Mouse (Mus musculus) neural tube, embryonic 15.5 days (tissue): ENCODE data around the gene Tnni2. TPM values are rescaled to one million over a fixed set of nuclear protein-coding genes. Genes with fewer than 3 reads are reported as not detected.

ENCODE experiments used
- ATAC-seq: fragments of 200-750 bp; cut with Nextera tagmentation; 2 replicates; pipeline ENCODE4 v1.8.0; 2017; ENCODE audit warnings: mild to moderate bottlenecking, moderate TSS enrichment, moderate library complexity; ENCODE audit not compliant: low FRiP score
- H3K27ac ChIP-seq: fragments of 300-500 bp; sonication (generic); replicated peaks from 2 replicates; pipeline ENCODE4 v1.5.1; 2015; ENCODE audit warnings: mild to moderate bottlenecking, inconsistent platforms
- H3K27me3 ChIP-seq: fragments of 300-500 bp; sonication (generic); replicated peaks from 2 replicates; pipeline ENCODE4 v1.6.1; 2015; ENCODE audit warnings: inconsistent platforms
- H3K36me3 ChIP-seq: fragments of 300-500 bp; sonication (generic); 2 replicates; pipeline ENCODE4 v1.6.1; 2015; ENCODE audit warnings: inconsistent platforms
- H3K4me1 ChIP-seq: fragments of 300-500 bp; sonication (generic); 2 replicates; pipeline ENCODE4 v1.6.1; 2015; ENCODE audit warnings: inconsistent platforms
- H3K4me2 ChIP-seq: fragments of 300-500 bp; sonication (generic); 2 replicates; pipeline ENCODE4 v1.6.1; 2015; ENCODE audit warnings: inconsistent platforms, mild to moderate bottlenecking, moderate library complexity
- H3K4me3 ChIP-seq: fragments of 300-500 bp; sonication (generic); replicated peaks from 2 replicates; pipeline ENCODE4 v1.5.1; 2015; ENCODE audit warnings: mild to moderate bottlenecking, inconsistent platforms
- H3K9ac ChIP-seq: fragments of 300-500 bp; sonication (generic); replicated peaks from 2 replicates; pipeline ENCODE4 v1.6.1; 2015; ENCODE audit warnings: mild to moderate bottlenecking, inconsistent platforms
- H3K9me3 ChIP-seq: fragments of 300-500 bp; sonication (generic); replicated peaks from 2 replicates; pipeline ENCODE4 v1.6.1; 2016; ENCODE audit warnings: inconsistent platforms
- WGBS: fragments of 180-500 bp; shearing (Covaris S2); methylation state at CpG from one replicate; pipeline ENCODE4 v1.1.7; 2015; ENCODE audit warnings: mixed read lengths; 5-methylcytosine and 5-hydroxymethylcytosine counted together
- polyA plus RNA-seq: library from polyadenylated mRNA; unstranded; fragments of >200 nt; fragmentation: Nextera tagmentation; extraction: Ambion mirVana; gene quantifications from 2 replicates; pipeline ENCODE4 v1.2.1, GENCODE M21; 2015

The Tnni2 gene
- polyA plus RNA-seq, 1 experiment from 2014 or later: 24.8 TPM

DNA sequence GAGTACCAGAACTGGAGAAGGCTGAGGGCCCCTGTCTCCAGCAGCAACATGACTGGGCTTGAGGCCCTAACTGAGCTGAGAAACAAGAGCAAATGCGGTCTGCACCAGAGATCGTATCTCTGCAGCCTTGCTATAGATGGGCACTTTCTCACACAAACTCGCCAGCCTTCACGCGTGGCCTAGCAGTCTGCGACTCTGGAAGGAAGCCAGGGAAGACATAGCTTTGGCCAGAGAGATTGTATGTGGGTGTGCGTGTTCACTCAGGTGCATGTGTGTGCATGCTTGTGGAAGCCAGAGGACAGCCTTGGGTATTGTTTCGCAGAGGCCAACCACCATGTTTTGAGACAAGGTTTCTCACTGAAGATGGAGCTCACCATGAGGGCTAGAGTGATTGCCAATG, 32.9 kb upstream of the Tnni2 start:
- Histone ChIP-seq H3K9me3 (no peaks in the 10 kb centered on the region), H3K27ac (no peak overlapping the region), H3K4me3 (no peak overlapping the region), H3K4me1 (no peaks in the 10 kb centered on the region), H3K4me2 (no peak overlapping the region), H3K36me3 (no peaks in the 10 kb centered on the region), H3K27me3 (no peaks in the 10 kb centered on the region), H3K9ac (no peak overlapping the region)
- no peak for ATAC-seq
- 95% methylated on average over 8 of the region's 8 CpGs for WGBS

DNA sequence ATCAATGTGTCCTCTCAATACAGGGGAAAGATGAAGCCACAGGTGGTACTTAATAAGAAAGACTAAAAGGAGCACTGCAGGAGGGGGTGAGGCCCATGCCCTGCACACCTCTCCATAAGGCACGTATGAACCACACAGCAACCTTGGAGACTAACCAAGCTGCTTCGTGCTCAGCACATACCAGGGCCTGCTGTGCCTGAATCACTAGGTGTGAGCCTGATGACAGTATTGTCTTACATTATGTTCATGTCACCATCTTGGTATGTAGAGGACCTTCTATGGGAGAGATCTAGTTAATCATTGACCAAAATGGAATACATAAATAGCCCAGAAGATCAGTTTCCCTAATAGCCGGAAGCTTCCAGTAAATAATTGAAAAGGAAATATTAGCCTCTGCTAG, 32.0 kb upstream of the Tnni2 start:
- H3K27me3 ChIP-seq: no peaks in the 10 kb centered on the region
- H3K27ac ChIP-seq: no peak overlapping the region
- WGBS: 89% methylated on average over 3 of the region's 3 CpGs
- no peak overlapping the region for H3K9ac ChIP-seq
- no peak for ATAC-seq
- no peak overlapping the region for H3K4me3 ChIP-seq
- no peaks in the 10 kb centered on the region for H3K9me3 ChIP-seq
- no peaks in the 10 kb centered on the region for H3K36me3 ChIP-seq
- no peaks in the 10 kb centered on the region for H3K4me1 ChIP-seq
- no peak overlapping the region for H3K4me2 ChIP-seq

DNA sequence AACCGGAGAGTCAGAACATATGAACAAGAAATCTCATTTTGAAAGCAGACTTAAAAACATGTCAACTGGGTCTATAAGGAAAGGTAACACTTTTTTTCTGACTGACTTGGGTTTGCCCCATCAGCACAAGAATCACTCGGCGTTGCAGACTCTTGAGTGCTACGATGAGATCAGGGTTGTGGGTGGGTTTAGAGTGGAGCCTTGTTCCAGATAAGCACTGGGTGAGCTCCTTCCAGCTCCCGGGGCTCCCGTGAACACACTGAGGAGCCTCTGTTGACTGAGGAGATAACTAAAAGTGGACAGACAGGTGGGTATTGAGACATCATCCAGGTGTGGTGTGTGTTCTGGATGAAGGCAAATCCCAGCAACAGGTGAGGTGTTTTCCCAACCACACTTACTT, 28.3 kb upstream of the Tnni2 start:
- Histone ChIP-seq H3K4me2 (no peak overlapping the region), H3K4me3 (no peak overlapping the region), H3K9me3 (no peaks in the 10 kb centered on the region), H3K27ac (no peak overlapping the region), H3K27me3 (no peaks in the 10 kb centered on the region), H3K9ac (no peak overlapping the region), H3K4me1 (no peaks in the 10 kb centered on the region), H3K36me3 (no peaks in the 10 kb centered on the region)
- WGBS: 97% methylated on average over 6 of the region's 6 CpGs
- no peak for ATAC-seq

DNA sequence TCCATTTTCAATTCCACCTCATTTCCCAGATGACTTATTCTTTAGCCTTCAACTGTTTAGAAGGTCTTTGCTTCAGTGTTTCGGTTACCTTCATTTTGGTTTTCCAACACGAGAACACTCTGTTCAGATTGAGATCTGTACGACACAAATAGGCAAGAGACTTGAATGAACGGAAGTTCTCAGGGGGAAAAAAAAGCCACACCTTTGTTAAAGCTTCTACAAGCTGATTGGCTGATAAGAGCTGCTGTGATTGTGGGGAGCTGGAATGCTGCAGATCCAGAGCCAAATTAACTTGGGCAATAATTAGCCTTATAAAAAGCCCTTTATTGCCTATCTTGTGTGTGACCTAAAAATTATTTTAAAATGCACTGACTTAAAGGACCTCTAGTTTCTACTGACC, 26.3 kb upstream of the Tnni2 start:
- Histone ChIP-seq H3K4me2 (no peak overlapping the region), H3K36me3 (no peaks in the 10 kb centered on the region), H3K27me3 (no peaks in the 10 kb centered on the region), H3K4me1 (no peaks in the 10 kb centered on the region), H3K9ac (no peak overlapping the region), H3K9me3 (no peaks in the 10 kb centered on the region), H3K4me3 (no peak overlapping the region), H3K27ac (no peak overlapping the region)
- no peak for ATAC-seq
- 73% methylated on average over 4 of the region's 4 CpGs for WGBS

DNA sequence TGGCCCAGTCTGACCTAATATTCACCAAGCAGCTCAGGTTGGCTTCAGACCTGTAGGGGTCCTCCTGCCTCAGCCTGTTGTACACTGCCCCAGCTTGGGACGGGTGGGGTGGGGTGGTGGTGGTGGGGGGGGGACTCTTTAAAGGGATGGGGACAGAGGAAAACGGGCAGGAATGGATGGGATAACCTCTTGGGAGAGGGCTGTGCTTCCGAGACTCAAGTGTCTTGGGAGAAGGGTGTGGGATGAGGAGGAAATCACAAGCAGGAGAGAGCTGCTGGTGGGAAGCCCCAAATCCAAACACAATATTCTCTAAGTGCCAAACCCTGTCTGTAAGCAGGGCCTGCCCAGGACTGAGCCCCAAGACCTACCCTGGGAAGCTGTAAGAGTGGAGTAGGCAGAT, 25.4 kb upstream of the Tnni2 start:
- H3K9me3 ChIP-seq: no peaks in the 10 kb centered on the region
- WGBS: 82% methylated on average over 3 of the region's 3 CpGs
- no peaks in the 10 kb centered on the region for H3K27me3 ChIP-seq
- H3K4me1 ChIP-seq: no peaks in the 10 kb centered on the region
- no peak overlapping the region for H3K27ac ChIP-seq
- H3K36me3 ChIP-seq: no peaks in the 10 kb centered on the region
- no peak overlapping the region for H3K4me3 ChIP-seq
- no peak overlapping the region for H3K4me2 ChIP-seq
- ATAC-seq: no peak
- H3K9ac ChIP-seq: no peak overlapping the region

DNA sequence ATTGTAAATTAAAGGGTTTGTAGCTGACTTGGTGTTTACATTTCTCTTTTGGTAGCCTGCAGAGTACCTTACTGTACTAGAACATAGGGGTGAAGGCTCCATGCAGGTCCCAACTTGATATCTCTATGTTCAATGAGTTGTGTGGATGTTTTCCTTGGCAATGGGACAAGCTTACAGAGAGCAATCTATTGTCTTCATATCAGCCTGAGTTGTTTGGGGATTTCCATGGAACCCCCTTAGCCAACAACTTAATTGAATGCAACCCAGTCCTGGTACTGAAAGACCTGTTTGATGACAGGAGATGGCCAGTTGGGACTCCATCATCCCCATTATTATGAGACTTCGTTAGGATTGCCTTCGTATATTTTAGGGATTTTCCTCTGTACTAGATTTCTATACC, 23.6 kb upstream of the Tnni2 start:
- 92% methylated on average over 2 of the region's 2 CpGs for WGBS
- no peak overlapping the region for H3K27ac ChIP-seq

DNA sequence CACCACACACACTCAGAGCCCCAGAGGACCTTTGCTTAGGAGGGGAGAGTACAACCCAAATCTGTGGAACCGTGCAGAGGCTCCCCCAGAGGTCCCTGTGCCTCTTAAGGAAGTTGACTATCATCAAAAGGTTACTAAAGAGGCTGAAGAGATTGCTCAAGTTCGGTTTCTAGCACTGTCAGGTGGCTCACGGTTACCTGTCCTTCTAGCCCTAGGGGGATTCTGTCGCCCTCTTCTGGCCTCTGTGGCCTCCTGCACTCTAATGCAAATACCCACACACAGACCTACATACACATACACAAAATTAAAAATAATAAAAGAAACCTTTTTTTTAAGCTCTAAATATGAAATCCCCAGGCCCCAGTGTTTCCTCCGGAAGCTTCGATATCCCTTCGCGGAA, 22.9 kb upstream of the Tnni2 start:
- no peak overlapping the region for H3K4me3 ChIP-seq
- ATAC-seq: no peak
- no peak overlapping the region for H3K27ac ChIP-seq
- H3K4me1 ChIP-seq: no peaks in the 10 kb centered on the region
- H3K4me2 ChIP-seq: no peak overlapping the region
- WGBS: 92% methylated on average over 8 of the region's 8 CpGs
- no peaks in the 10 kb centered on the region for H3K9me3 ChIP-seq
- H3K9ac ChIP-seq: no peak overlapping the region
- H3K27me3 ChIP-seq: no peaks in the 10 kb centered on the region
- H3K36me3 ChIP-seq: no peaks in the 10 kb centered on the region

More for the DNA sequence above, 23.6 kb upstream of the Tnni2 start:
- Histone ChIP-seq H3K9ac (no peak overlapping the region), H3K4me3 (no peak overlapping the region), H3K27me3 (no peaks in the 10 kb centered on the region), H3K4me1 (no peaks in the 10 kb centered on the region), H3K9me3 (no peaks in the 10 kb centered on the region), H3K36me3 (no peaks in the 10 kb centered on the region), H3K4me2 (no peak overlapping the region)
- ATAC-seq: no peak

DNA sequence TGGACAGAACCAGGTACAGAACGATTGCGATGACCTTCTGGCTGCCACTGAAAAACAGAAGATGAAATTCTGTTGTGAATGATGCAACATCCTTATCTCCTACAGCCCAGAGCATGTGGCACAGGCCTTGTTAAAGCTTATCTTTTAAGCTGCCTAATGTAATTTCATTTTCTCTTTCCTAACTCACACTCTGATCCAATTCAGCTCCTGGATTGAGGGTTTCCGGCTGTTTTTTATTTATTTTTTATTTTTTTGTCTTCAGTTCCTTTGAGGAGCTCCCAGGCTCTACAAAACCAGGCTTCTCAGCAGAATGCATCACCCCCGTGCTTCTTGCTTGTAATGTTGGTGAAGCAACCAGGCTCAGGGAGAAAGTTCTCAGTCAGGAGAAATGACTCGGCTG, 21.7 kb upstream of the Tnni2 start:
- no peaks in the 10 kb centered on the region for H3K4me1 ChIP-seq
- no peak for ATAC-seq
- H3K9me3 ChIP-seq: no peaks in the 10 kb centered on the region
- H3K9ac ChIP-seq: no peak overlapping the region
- 90% methylated on average over 5 of the region's 5 CpGs for WGBS
- no peak overlapping the region for H3K27ac ChIP-seq
- no peak overlapping the region for H3K4me3 ChIP-seq
- H3K27me3 ChIP-seq: no peaks in the 10 kb centered on the region
- H3K36me3 ChIP-seq: no peaks in the 10 kb centered on the region
- no peak overlapping the region for H3K4me2 ChIP-seq

DNA sequence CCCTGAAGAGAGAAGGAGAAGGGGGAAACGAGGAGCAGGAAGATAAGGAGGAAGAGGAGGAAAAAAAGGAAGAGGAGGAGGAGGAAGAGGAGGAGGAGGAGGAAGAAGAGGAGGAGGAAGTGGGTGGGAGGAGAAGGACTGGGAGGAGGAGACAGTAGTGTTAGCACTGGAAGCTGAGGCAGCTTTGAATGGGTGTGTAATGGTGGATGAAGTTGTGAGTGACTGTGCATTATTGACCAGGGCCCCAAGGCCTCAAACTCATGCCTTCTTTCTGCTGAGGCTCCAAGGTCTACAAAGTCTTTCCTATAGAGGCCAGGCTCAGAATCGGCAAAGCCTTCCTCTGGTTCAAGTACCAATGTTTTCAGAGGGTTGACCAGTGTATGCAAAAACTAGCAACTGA, 19.8 kb upstream of the Tnni2 start:
- H3K4me1 ChIP-seq: no peaks in the 10 kb centered on the region
- ATAC-seq: no peak
- WGBS: 90% methylated on average over 2 of the region's 2 CpGs
- H3K4me3 ChIP-seq: no peak overlapping the region
- H3K36me3 ChIP-seq: no peaks in the 10 kb centered on the region
- H3K27me3 ChIP-seq: no peaks in the 10 kb centered on the region
- no peak overlapping the region for H3K9ac ChIP-seq
- H3K4me2 ChIP-seq: no peak overlapping the region
- H3K27ac ChIP-seq: no peak overlapping the region
- H3K9me3 ChIP-seq: no peaks in the 10 kb centered on the region

DNA sequence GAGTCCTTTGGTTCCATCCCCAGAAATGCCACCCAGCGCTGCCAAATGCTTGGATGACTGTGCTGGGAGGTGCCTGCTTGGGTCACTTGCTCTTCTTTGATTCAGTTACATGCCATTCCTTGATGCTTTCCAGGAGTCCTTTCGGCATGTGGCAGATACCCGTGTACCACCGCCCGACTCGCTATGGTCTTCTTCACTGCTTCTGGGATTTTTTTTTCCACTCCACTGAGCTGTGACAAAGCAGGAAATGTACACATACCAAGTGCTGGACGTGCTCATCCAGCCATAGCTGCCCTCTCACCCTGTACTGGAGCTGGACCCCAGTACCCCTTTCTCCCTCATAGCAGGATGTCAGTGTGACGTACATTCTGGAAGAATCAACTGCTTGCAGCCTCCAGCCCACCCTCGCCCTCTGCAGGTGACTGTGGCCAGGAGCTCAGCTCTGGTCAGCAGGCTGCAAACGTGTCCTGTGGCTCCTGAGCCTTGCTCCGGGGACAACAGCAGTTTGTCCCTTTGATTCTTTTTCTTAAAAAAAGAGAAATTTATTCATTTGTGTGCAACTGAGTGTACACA, 15.9 kb upstream of the Tnni2 start:
- H3K9ac ChIP-seq: no peak overlapping the region
- no peaks in the 10 kb centered on the region for H3K9me3 ChIP-seq
- no peaks in the 10 kb centered on the region for H3K27me3 ChIP-seq
- no peak overlapping the region for H3K27ac ChIP-seq
- WGBS: 66% methylated on average over 11 of the region's 11 CpGs
- no peak for ATAC-seq
- no peaks in the 10 kb centered on the region for H3K36me3 ChIP-seq
- H3K4me3 ChIP-seq: no peak overlapping the region
- no peak overlapping the region for H3K4me2 ChIP-seq
- H3K4me1 ChIP-seq: peaks cover 11% of the 10 kb centered on the region

DNA sequence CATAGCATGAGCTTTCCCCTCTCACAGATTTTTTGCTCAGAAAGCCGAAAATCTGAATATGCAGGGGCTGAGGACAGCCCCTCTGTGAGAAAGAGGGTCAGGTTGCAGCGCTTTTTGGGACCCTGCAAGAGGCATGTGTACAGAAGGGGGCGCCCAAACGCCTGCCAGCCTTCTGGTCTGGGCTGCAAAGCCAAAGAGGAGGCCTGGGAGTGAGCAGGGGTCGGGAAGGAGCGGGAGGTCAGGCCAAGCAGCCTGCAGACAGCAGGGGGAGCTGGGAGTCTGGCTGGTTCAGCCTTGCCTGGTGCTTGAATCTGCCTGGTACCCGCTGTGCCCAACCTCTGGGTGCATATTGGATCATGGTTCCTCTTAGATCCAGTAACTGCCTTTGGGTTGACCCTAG, 13.4 kb upstream of the Tnni2 start:
- Histone ChIP-seq H3K9ac (no peak overlapping the region), H3K4me3 (no peak overlapping the region), H3K9me3 (no peaks in the 10 kb centered on the region), H3K4me1 (peaks cover 16% of the 10 kb centered on the region), H3K27me3 (no peaks in the 10 kb centered on the region), H3K4me2 (no peak overlapping the region), H3K36me3 (no peaks in the 10 kb centered on the region), H3K27ac (no peak overlapping the region)
- 12% methylated on average over 7 of the region's 7 CpGs for WGBS
- no peak for ATAC-seq

DNA sequence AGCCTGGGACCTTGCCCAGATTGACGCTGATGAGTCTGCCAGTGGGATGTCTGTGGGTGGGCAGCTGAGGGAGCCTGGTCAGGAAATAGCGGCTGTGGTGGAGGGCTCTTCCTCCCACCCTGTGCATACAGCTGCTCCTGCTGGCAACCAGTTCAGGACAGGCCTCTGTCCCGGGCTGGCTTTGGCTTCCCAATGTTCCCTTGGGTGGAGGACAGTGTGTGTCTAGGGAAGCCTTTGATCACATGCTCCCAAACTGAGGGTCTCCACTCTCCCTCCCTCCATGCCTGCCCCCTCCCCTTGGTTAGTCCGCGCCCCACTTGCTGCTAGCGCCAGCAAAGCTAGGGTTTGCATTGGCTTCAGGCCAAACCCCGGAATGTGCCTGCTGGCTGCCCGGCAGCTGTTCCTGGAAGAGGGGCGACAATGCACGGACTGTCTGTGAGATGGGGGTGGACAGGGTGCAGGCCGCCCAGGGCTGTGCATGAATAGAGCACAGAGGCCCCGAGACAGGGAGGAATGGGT, 11.4 kb upstream of the Tnni2 start:
- no peaks in the 10 kb centered on the region for H3K9me3 ChIP-seq
- peak overlapping the region; percentile 52 for H3K27ac ChIP-seq
- peak; percentile 57; the same call in 1 of the 2 replicates for ATAC-seq
- H3K36me3 ChIP-seq: no peaks in the 10 kb centered on the region
- WGBS: 30% methylated on average over 12 of the region's 12 CpGs
- no peaks in the 10 kb centered on the region for H3K27me3 ChIP-seq
- no peak overlapping the region for H3K9ac ChIP-seq
- no peak overlapping the region for H3K4me3 ChIP-seq
- peaks cover 16% of the 10 kb centered on the region for H3K4me1 ChIP-seq
- no peak overlapping the region; the same call in 1 of the 2 replicates for H3K4me2 ChIP-seq

DNA sequence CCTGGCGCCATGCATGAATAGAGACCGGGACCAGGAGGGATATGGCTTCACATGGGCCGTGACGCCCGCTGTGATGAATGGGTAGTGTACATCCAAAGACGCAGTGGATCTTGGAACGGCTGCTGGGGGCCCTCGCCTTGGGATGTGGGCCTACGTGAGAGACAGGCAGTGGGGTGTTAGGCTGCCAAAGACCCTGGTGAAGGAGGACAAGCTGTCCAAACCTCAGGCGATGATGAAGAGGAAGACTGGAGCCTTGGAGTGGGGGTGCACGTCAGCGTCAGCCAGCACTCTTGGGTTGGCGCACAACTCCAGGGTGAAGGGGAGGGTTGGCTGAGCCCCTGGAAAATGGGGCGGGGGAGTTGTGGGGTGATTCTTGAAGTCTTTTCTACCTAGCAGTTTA, 10.5 kb upstream of the Tnni2 start:
- no peak overlapping the region for H3K4me3 ChIP-seq
- no peak overlapping the region for H3K4me2 ChIP-seq
- H3K9me3 ChIP-seq: no peaks in the 10 kb centered on the region
- no peak overlapping the region for H3K9ac ChIP-seq
- ATAC-seq: no peak
- no peak overlapping the region for H3K27ac ChIP-seq
- peaks cover 16% of the 10 kb centered on the region for H3K4me1 ChIP-seq
- no peaks in the 10 kb centered on the region for H3K36me3 ChIP-seq
- H3K27me3 ChIP-seq: no peaks in the 10 kb centered on the region
- 76% methylated on average over 14 of the region's 14 CpGs for WGBS
